8 mouse cellular contexts compared by ENCODE assay signal in genomic region chr7:79349738-79350386, GRCm38 (mm10). TPM values are rescaled to one million over a fixed set of nuclear protein-coding genes. Genes with fewer than 3 reads are reported as not detected.
DNase-seq lines count a peak whose midpoint lies in the region; ATAC-seq lines count a peak whose summit lies in the region.

No protein-coding gene starts in this region.

- peak; percentile 75 for ATAC-seq in forebrain, embryonic 16.5 days
- ATAC-seq in hindbrain, embryonic 12.5 days (ENCODE audit: low FRiP score) = peak; percentile 35; the same call in 1 of the 2 replicates

- no peaks in the 10 kb centered on the region for H3K9me3 ChIP-seq in forebrain, embryonic 16.5 days (ENCODE audit: control insufficient read depth, low read length)
- no peaks in the 10 kb centered on the region for H3K9me3 ChIP-seq in hindbrain, embryonic 12.5 days (replicated peaks)

- H3K4me3 ChIP-seq in forebrain, embryonic 16.5 days (replicated peaks; ENCODE audit: low read length) = no peak overlapping the region
- no peak overlapping the region for H3K4me3 ChIP-seq in hindbrain, embryonic 12.5 days

- H3K4me2 ChIP-seq in forebrain, embryonic 16.5 days (ENCODE audit: low read length) = no peak overlapping the region
- H3K4me2 ChIP-seq in hindbrain, embryonic 12.5 days (replicated peaks) = no peak overlapping the region

- H3K4me1 ChIP-seq in forebrain, embryonic 16.5 days (replicated peaks; ENCODE audit: control insufficient read depth, insufficient read depth, low read length) = no peaks in the 10 kb centered on the region
- H3K4me1 ChIP-seq in hindbrain, embryonic 12.5 days = no peaks in the 10 kb centered on the region; the same call in 1 of the 2 replicates

- peaks cover 18% of the 10 kb centered on the region; the same call in 1 of the 2 replicates for H3K36me3 ChIP-seq in forebrain, embryonic 16.5 days (ENCODE audit: control insufficient read depth, insufficient read depth)
- peaks cover 52% of the 10 kb centered on the region for H3K36me3 ChIP-seq in hindbrain, embryonic 12.5 days

- DNase-seq in NIH3T3 (ENCODE audit: low read depth) = peak; percentile 93
- peak; percentile 74 for DNase-seq in c-Kit-positive CD71-positive TER-119-positive erythroid progenitor cells, embryonic 14.5 days (ENCODE audit: low spot score)
- peak; percentile 33 to 78 for DNase-seq in layer of hippocampus, postnatal 25 days (ENCODE audit: extremely low spot score in 1 of 2, low spot score in 1 of 2)
- DNase-seq in lung, postnatal 36 days = peak; percentile 89
- peak; percentile 87 to 92 for DNase-seq in right cerebral cortex, adult 2 months (ENCODE audit: low spot score in 2 of 2)
- DNase-seq in urinary bladder, postnatal 4 days (ENCODE audit: low spot score in 2 of 2) = peak; percentile 47 to 72

- WGBS in forebrain, embryonic 16.5 days = 34% methylated on average over 12 of the region's 12 CpGs
- 35% methylated on average over 12 of the region's 12 CpGs for WGBS in hindbrain, embryonic 12.5 days

- no peak overlapping the region for H3K9ac ChIP-seq in forebrain, embryonic 16.5 days (replicated peaks; ENCODE audit: low read depth, low read length)
- H3K9ac ChIP-seq in hindbrain, embryonic 12.5 days = no peak overlapping the region

- no peak overlapping the region for H3K27ac ChIP-seq in forebrain, embryonic 16.5 days (ENCODE audit: low read length)
- H3K27ac ChIP-seq in hindbrain, embryonic 12.5 days = no peak overlapping the region

- H3K27me3 ChIP-seq in forebrain, embryonic 16.5 days (replicated peaks; ENCODE audit: control insufficient read depth, insufficient read depth, low read length) = no peaks in the 10 kb centered on the region
- H3K27me3 ChIP-seq in hindbrain, embryonic 12.5 days = no peaks in the 10 kb centered on the region

RNA-seq across cellular contexts. Expression of gene Rlbp1, which starts 37.0 kb away (rescaled TPM):
- 71.6 and 94.9 TPM in 2 replicates for polyA plus RNA-seq in forebrain, embryonic 16.5 days (2015; fragmentation: Nextera tagmentation; extraction: Ambion mirVana)
- polyA plus RNA-seq in hindbrain, embryonic 12.5 days (2016; fragmentation: Nextera tagmentation; extraction: Ambion mirVana) = 4.0 and 4.9 TPM in 2 replicates
- 10 to 100 TPM; 20.0 to 20.7 TPM for total RNA-seq in layer of hippocampus, postnatal 25 days (2021)

RNA-seq across cellular contexts. Expression of gene Fanci, which starts 41.9 kb away (rescaled TPM):
- polyA plus RNA-seq in forebrain, embryonic 16.5 days (2015; fragmentation: Nextera tagmentation; extraction: Ambion mirVana) = 6.6 and 6.9 TPM in 2 replicates
- polyA plus RNA-seq in hindbrain, embryonic 12.5 days (2016; fragmentation: Nextera tagmentation; extraction: Ambion mirVana) = 10.0 and 11.2 TPM in 2 replicates
- under 1 TPM; 0.26 to 0.37 TPM for total RNA-seq in layer of hippocampus, postnatal 25 days (2021)

Comparison
In these comparisons a context has a peak if more than half of its experiments do, and no peak if none do; other contexts are left out.
1. RNA of gene Rlbp1, which starts 37.0 kb away (polyA plus RNA-seq): 71.6 to 94.9 TPM in forebrain, embryonic 16.5 days; 4.0 to 4.9 TPM in hindbrain, embryonic 12.5 days; every median in the first group is over 10 times any median in the second.
2. Peak in every context shown above with its lines, with median percentiles within 50 percentile points of each other: DNase-seq.